Mouse (Mus musculus): ENCODE measurements at regions not wholly inside any gene's neighbourhood (a gene's known extent, or its start where the extent isn't known, plus 50 kb on each side); places are given as distances from the start of the nearest gene placed in this dataset.

- TF ChIP-seq CTCF (IDR thresholded peaks at IDR 0.05; ENCODE audit: insufficient read depth, low read depth, low read length) (no peak), POLR2A (IDR thresholded peaks at IDR 0.05; ENCODE audit: insufficient read depth, low read depth, low read length) (no peak)
Observed at GRCm38 (mm10) chr13:53911846-53912245, 143.7 kb downstream of the Drd1 start.

Data from olfactory bulb, adult 2 months (tissue).